8 mouse cellular contexts compared by ENCODE assay signal in the genomic region with DNA sequence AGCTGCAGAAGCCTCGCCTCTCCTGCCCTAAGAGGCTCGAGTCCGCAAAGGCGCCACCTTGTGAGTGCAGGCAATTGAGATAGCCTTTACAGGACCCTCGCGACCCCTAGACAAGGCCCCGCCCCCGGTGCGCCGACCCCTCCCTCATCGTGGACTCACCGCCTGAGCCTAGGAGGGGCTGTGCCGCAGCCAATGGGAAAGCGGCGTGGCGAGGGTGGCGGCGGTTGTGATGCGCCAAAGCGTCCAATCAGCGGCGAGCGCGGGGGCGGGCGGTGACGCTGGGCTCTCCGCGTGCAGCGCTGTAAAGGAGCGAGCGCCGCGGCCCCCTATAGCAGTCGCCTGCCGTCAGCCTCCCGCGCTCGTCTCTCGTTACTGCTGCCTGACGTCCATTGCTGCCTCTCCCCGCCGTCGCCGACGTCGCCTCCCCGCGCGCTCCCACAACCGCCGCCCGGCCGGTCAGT. TPM values are rescaled to one million over a fixed set of nuclear protein-coding genes. Genes with fewer than 3 reads are reported as not detected.
DNase-seq lines count a peak whose midpoint lies in the region; ATAC-seq and TF ChIP-seq lines count a peak whose summit lies in the region.

A gene (plus strand): TSS at position 272 of the 461 bp plus-strand sequence.

- no peaks in the 10 kb centered on the region for H3K36me3 ChIP-seq in heart, embryonic 11.5 days (ENCODE audit: control insufficient read depth, insufficient read depth, low read length)
- H3K36me3 ChIP-seq in kidney, embryonic 16.5 days (ENCODE audit: insufficient read depth, low read length), result no peaks in the 10 kb centered on the region
- no peaks in the 10 kb centered on the region for H3K36me3 ChIP-seq in liver, adult 2 months (ENCODE audit: control insufficient read depth, insufficient read depth, low read length)
- no peaks in the 10 kb centered on the region for H3K36me3 ChIP-seq in myocyte (ENCODE audit: control insufficient read depth, insufficient read depth)
- no peaks in the 10 kb centered on the region for H3K36me3 ChIP-seq in splenic B cell, adult 2 months (ENCODE audit: control insufficient read depth, insufficient read depth, low read length, poor library complexity, severe bottlenecking)

- peak within 1 kb of the TSS; percentile 98 for H3K27ac ChIP-seq in heart, embryonic 11.5 days (ENCODE audit: low read depth, low read length)
- peak within 1 kb of the TSS; percentile 98 for H3K27ac ChIP-seq in kidney, embryonic 16.5 days (ENCODE audit: low read length)
- H3K27ac ChIP-seq in liver, adult 2 months (replicated peaks; ENCODE audit: insufficient read depth, low read depth, low read length), result peak within 1 kb of the TSS; percentile 88

- peak; percentile 97 for TF ChIP-seq POLR2A in liver, adult 2 months (IDR thresholded peaks at IDR 0.05; ENCODE audit: extremely low read depth, insufficient read depth, low read length)
- TF ChIP-seq POLR2A in myocyte (IDR thresholded peaks at IDR 0.05; ENCODE audit: insufficient read length, low read depth), result peak; percentile 96

- DNase-seq in B cell, adult 2 months, result peak; percentile 97 to 98
- DNase-seq in brain, adult 2 months (ENCODE audit: low read depth, low spot score), result peak; percentile 99
- peak; percentile 80 for DNase-seq in liver, adult 2 months (ENCODE audit: extremely low read depth, low read depth, low spot score)
- DNase-seq in splenic B cell, adult 2 months (ENCODE audit: low read depth, low spot score), result peak; percentile 98

- H3K4me2 ChIP-seq in heart, embryonic 11.5 days, result peak within 1 kb of the TSS; percentile 82
- H3K4me2 ChIP-seq in kidney, embryonic 16.5 days (replicated peaks; ENCODE audit: low read depth, low read length), result peak within 1 kb of the TSS; percentile 79
- peak within 1 kb of the TSS; percentile 85 for H3K4me2 ChIP-seq in myocyte (ENCODE audit: low read depth)

- H3K4me1 ChIP-seq in heart, embryonic 11.5 days (ENCODE audit: control insufficient read depth, insufficient read depth, low read length), result peaks cover 20% of the 10 kb centered on the region
- peaks cover 40% of the 10 kb centered on the region for H3K4me1 ChIP-seq in kidney, embryonic 16.5 days (ENCODE audit: insufficient read depth, low read length)
- H3K4me1 ChIP-seq in liver, adult 2 months (ENCODE audit: control insufficient read depth, insufficient read depth, low read length), result peaks cover 40% of the 10 kb centered on the region

- WGBS in heart, embryonic 11.5 days (ENCODE audit: insufficient replicate concordance), result 0% methylated on average over 52 of the region's 54 CpGs
- WGBS in kidney, embryonic 16.5 days, result 0% methylated on average over 54 of the region's 54 CpGs
- WGBS in liver, adult 2 months, result under 1% methylated on average over 54 of the region's 54 CpGs

- TF ChIP-seq CTCF in liver, adult 2 months (IDR thresholded peaks at IDR 0.05; ENCODE audit: low read depth, low read length), result no peak

- peak within 1 kb of the TSS; percentile 82 for H3K9ac ChIP-seq in heart, embryonic 11.5 days (ENCODE audit: low read depth, low read length)
- H3K9ac ChIP-seq in kidney, embryonic 16.5 days (replicated peaks; ENCODE audit: low read length), result peak within 1 kb of the TSS; percentile 83
- H3K9ac ChIP-seq in liver, adult 2 months (ENCODE audit: low read depth, low read length), result peak within 1 kb of the TSS; percentile 96

- H3K4me3 ChIP-seq in heart, embryonic 11.5 days (ENCODE audit: low read depth, low read length), result peak within 1 kb of the TSS; percentile 76
- H3K4me3 ChIP-seq in kidney, embryonic 16.5 days (ENCODE audit: low read length), result peak within 1 kb of the TSS; percentile 65
- H3K4me3 ChIP-seq in liver, adult 2 months (ENCODE audit: insufficient read depth, low read depth, low read length), result peak within 1 kb of the TSS; percentile 97
- H3K4me3 ChIP-seq in myocyte, result peak within 1 kb of the TSS; percentile 75

- no peaks in the 10 kb centered on the region for H3K9me3 ChIP-seq in heart, embryonic 11.5 days (replicated peaks; ENCODE audit: control insufficient read depth, low read length)
- no peaks in the 10 kb centered on the region for H3K9me3 ChIP-seq in kidney, embryonic 16.5 days (ENCODE audit: low read length)

- H3ac ChIP-seq in myocyte (ENCODE audit: control insufficient read depth, insufficient read length), result peak within 1 kb of the TSS; percentile 97

- peak; percentile 99 for ATAC-seq in erythroblast, adult 5-6 weeks (replicated peaks; ENCODE audit: low FRiP score, poor library complexity, severe bottlenecking)
- peak; percentile 96 for ATAC-seq in heart, embryonic 11.5 days (replicated peaks; ENCODE audit: insufficient number of reproducible peaks, low FRiP score, low TSS enrichment)
- ATAC-seq in kidney, embryonic 16.5 days (ENCODE audit: low FRiP score, low TSS enrichment), result peak; percentile 98

- H3K79me2 ChIP-seq in liver, adult 2 months (ENCODE audit: control insufficient read depth, insufficient read depth, low read length), result peaks cover 17% of the 10 kb centered on the region; the same call in 1 of the 2 replicates
- peaks cover 42% of the 10 kb centered on the region for H3K79me2 ChIP-seq in myocyte (ENCODE audit: control insufficient read depth, insufficient read depth)

- H3K27me3 ChIP-seq in heart, embryonic 11.5 days (ENCODE audit: control insufficient read depth, insufficient read depth, low read length), result no peaks in the 10 kb centered on the region
- H3K27me3 ChIP-seq in kidney, embryonic 16.5 days (ENCODE audit: insufficient read depth, low read length), result no peaks in the 10 kb centered on the region
- H3K27me3 ChIP-seq in liver, adult 2 months (ENCODE audit: control insufficient read depth, insufficient read depth, low read length), result no peaks in the 10 kb centered on the region
- H3K27me3 ChIP-seq in myocyte (ENCODE audit: control insufficient read depth, insufficient read depth, insufficient read length), result no peaks in the 10 kb centered on the region
- no peaks in the 10 kb centered on the region for H3K27me3 ChIP-seq in splenic B cell, adult 2 months (ENCODE audit: control insufficient read depth, insufficient read depth, low read length, poor library complexity, severe bottlenecking)

TF ChIP-seq in myocyte, 11 proteins besides CTCF, POLR2A, EP300 and RAD21:
- TF ChIP-seq REST (IDR thresholded peaks at IDR 0.05; ENCODE audit: insufficient read depth, insufficient read length) (peak; percentile 65), MYOD1 (IDR thresholded peaks at IDR 0.05; ENCODE audit: control insufficient read depth in 1 of 3, insufficient read length in 2 of 3, low read depth in 2 of 3) (peak in 1 of 3 experiments; percentile 46), TCF3 (IDR thresholded peaks at IDR 0.05; ENCODE audit: insufficient read length, low read depth) (no peak), MAX (IDR thresholded peaks at IDR 0.05; ENCODE audit: low read depth) (no peak), TCF12 (IDR thresholded peaks at IDR 0.05; ENCODE audit: insufficient read depth, poor library complexity, severe bottlenecking) (no peak), MYOG (IDR thresholded peaks at IDR 0.05; ENCODE audit: control insufficient read depth in 1 of 3, insufficient read depth in 1 of 3, insufficient read length in 2 of 3, low read depth in 2 of 3) (no peak), POLR2AphosphoS2 (IDR thresholded peaks at IDR 0.05; ENCODE audit: insufficient read length, low read depth) (peak; percentile 99), SRF (IDR thresholded peaks at IDR 0.05; ENCODE audit: control insufficient read depth, insufficient read length, low read depth) (peak; percentile 43), CEBPB (IDR thresholded peaks at IDR 0.05; ENCODE audit: insufficient read depth, poor library complexity, severe bottlenecking) (no peak), E2F4 (IDR thresholded peaks at IDR 0.05; ENCODE audit: insufficient read depth) (no peak)

RNA-seq across cellular contexts. Expression of the gene that starts here (rescaled TPM):
- 6.1 and 9.4 TPM in 2 replicates for total RNA-seq in erythroblast, adult 5-6 weeks (2015; ENCODE audit: low replicate concordance)
- 6.2 and 7.4 TPM in 2 replicates for total RNA-seq in erythroblast, adult 5-6 weeks (2017; ENCODE audit: low replicate concordance)
- polyA plus RNA-seq in heart, embryonic 11.5 days (2014; fragmentation: Nextera tagmentation; extraction: Ambion mirVana), result 26.6 and 27.9 TPM in 2 replicates
- 58.0 and 65.6 TPM in 2 replicates for polyA plus RNA-seq in kidney, embryonic 16.5 days (2015; fragmentation: Nextera tagmentation; extraction: Ambion mirVana)
- total RNA-seq in liver, adult 2 months (2014; rRNA removed), result 11.9 and 26.0 TPM in 2 replicates
- 56.7 and 62.0 TPM in 2 replicates for polyA plus RNA-seq in liver, adult 2 months (2012; rRNA removed)
- polyA plus RNA-seq in myocyte (2012; fragmentation: generic; extraction: Trizol), result 35.5 TPM

Comparison
In these comparisons a context has a peak if more than half of its experiments do, and no peak if none do; other contexts are left out.
1. Peak in every context shown above with its lines: DNase-seq, ATAC-seq, H3K4me3 ChIP-seq and H3K27ac ChIP-seq.